Mouse (Mus musculus): ENCODE measurements at regions not wholly inside any gene's neighbourhood (a gene's known extent, or its start where the extent isn't known, plus 50 kb on each side); places are given as distances from the start of the nearest gene placed in this dataset.

DNA sequence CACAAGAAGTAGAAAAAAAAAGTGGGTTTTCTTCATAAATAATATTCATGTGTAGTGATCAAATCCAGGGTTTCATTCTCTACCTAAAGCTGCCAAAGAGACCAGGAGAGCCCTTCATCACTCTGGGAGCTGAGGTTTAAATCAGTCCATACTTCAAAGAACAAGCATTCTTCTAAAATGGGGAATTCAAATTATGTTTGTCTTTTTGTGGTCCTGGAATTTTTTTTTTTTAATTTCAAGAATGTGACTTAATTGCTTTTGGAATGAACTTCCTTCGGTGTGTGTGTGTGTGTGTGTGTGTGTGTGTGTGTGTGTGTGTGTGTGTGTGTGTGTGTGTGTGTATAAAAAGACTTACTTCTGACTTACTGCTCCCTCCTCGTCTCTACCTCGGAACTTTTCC lies 375.9 kb downstream of the Klf5 start:
- Histone ChIP-seq H3K4me2 (no peak overlapping the region), H3K27ac (no peak overlapping the region), H3K9ac (replicated peaks) (no peak overlapping the region), H3K27me3 (no peaks in the 10 kb centered on the region), H3K4me3 (replicated peaks) (no peak overlapping the region), H3K36me3 (no peaks in the 10 kb centered on the region), H3K4me1 (replicated peaks) (0 out of 2 replicates have a peak, but pooled peaks cover 5% of the 10 kb centered on the region), H3K9me3 (no peaks in the 10 kb centered on the region)
- no peak for ATAC-seq (ENCODE audit: insufficient number of reproducible peaks, insufficient read depth, low FRiP score, low TSS enrichment, low read depth)
- WGBS = 60% methylated on average over 3 of the region's 3 CpGs

DNA sequence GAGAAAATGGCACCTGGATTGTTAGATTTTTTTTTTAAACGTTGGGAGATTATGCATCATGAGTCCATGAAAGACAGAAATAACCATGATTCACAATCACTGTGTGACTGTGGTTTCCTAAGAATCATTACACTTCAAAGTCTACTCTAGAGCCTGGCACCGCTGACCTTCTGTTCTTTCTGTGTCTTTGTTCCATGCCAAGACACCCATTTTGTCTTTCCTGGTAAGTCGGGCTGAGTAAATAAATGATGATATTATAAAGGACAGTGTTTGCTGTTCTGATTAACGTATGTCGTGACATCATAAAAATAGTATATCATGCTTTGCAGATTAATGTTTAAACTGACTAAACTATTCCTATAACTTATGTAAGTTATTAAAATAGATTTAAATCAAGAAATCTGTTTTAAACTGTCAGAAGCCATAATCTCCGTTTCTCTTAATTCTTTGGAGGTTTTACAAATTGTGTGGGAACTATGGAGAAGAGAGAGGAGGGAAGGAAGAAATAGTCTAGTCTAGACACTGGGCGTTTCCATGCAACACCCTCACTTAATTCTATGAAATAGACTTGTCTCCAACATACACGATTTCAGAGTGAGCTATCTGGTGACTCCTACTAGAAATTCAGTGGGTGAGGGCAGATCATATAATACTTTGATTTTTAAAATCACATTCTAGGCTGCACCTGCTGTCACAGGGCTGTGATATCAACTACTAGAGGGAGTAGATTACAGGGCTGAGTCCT lies 388.7 kb downstream of the Klf5 start:
- Histone ChIP-seq H3K27ac (no peak overlapping the region), H3K4me3 (replicated peaks) (no peak overlapping the region), H3K36me3 (no peaks in the 10 kb centered on the region), H3K9me3 (no peaks in the 10 kb centered on the region), H3K4me1 (replicated peaks) (no peaks in the 10 kb centered on the region), H3K27me3 (no peaks in the 10 kb centered on the region), H3K9ac (replicated peaks) (no peak overlapping the region), H3K4me2 (no peak overlapping the region)
- ATAC-seq (ENCODE audit: insufficient number of reproducible peaks, insufficient read depth, low FRiP score, low TSS enrichment, low read depth) = no peak
- 86% methylated on average over 8 of the region's 8 CpGs for whole genome bisulfite sequencing

- H3K4me1 ChIP-seq (replicated peaks) = no peaks in the 10 kb centered on the region
- no peak overlapping the region for H3K4me2 ChIP-seq
- H3K27me3 ChIP-seq = no peaks in the 10 kb centered on the region
- H3K36me3 ChIP-seq = no peaks in the 10 kb centered on the region
- no peak for ATAC-seq (ENCODE audit: insufficient number of reproducible peaks, insufficient read depth, low FRiP score, low TSS enrichment, low read depth)
- no peak overlapping the region for H3K9ac ChIP-seq (replicated peaks)
- H3K4me3 ChIP-seq (replicated peaks) = no peak overlapping the region
- WGBS = 86% methylated on average over 4 of the region's 4 CpGs
- no peak overlapping the region for H3K27ac ChIP-seq
- H3K9me3 ChIP-seq = no peaks in the 10 kb centered on the region
Observed at GRCm38 (mm10) chr14:99688415-99688814, 389.9 kb downstream of the Klf5 start.

DNA sequence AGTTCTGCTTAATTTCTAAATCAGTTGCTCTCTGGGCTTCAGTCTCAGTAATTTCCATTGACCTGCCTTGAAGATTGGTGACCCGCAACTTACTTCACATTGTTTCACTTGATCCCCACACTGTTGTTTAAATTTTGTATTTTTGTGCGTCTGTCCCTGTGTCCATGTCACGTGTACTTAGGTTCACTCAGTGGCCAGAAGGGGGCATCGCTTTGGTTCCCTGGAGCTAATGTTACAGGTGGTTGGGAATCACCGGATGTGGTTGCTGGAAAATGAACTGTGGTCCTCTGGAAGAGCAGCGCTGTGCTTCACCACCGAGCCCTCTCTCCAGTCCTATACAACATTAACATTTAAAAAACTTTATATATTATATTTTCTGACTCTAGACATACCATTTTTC lies 397.8 kb downstream of the Klf5 start:
- WGBS = 87% methylated on average over 7 of the region's 7 CpGs
- no peaks in the 10 kb centered on the region for H3K27me3 ChIP-seq

GRCm38 (mm10) chr14:99699545-99699944 lies 401.1 kb downstream of the Klf5 start:
- Histone ChIP-seq H3K27me3 (no peaks in the 10 kb centered on the region), H3K9me3 (no peaks in the 10 kb centered on the region), H3K27ac (no peak overlapping the region), H3K4me2 (no peak overlapping the region), H3K36me3 (no peaks in the 10 kb centered on the region), H3K4me3 (replicated peaks) (no peak overlapping the region), H3K9ac (replicated peaks) (no peak overlapping the region), H3K4me1 (replicated peaks) (no peaks in the 10 kb centered on the region)
- no peak for ATAC-seq (ENCODE audit: insufficient number of reproducible peaks, insufficient read depth, low FRiP score, low TSS enrichment, low read depth)
- WGBS = 72% methylated on average over 2 of the region's 2 CpGs

More for the DNA sequence above, 397.8 kb downstream of the Klf5 start:
- ATAC-seq (ENCODE audit: insufficient number of reproducible peaks, insufficient read depth, low FRiP score, low TSS enrichment, low read depth) = no peak
- H3K4me2 ChIP-seq = no peak overlapping the region
- H3K36me3 ChIP-seq = no peaks in the 10 kb centered on the region
- H3K9me3 ChIP-seq = no peaks in the 10 kb centered on the region
- H3K9ac ChIP-seq (replicated peaks) = no peak overlapping the region
- H3K27ac ChIP-seq = no peak overlapping the region
- H3K4me1 ChIP-seq (replicated peaks) = no peaks in the 10 kb centered on the region
- no peak overlapping the region for H3K4me3 ChIP-seq (replicated peaks)

GRCm38 (mm10) chr14:99706004-99706403 lies 407.5 kb downstream of the Klf5 start:
- 85% methylated on average over 10 of the region's 10 CpGs for WGBS
- no peaks in the 10 kb centered on the region for H3K9me3 ChIP-seq
- no peaks in the 10 kb centered on the region for H3K4me1 ChIP-seq (replicated peaks)
- H3K9ac ChIP-seq (replicated peaks) = no peak overlapping the region
- no peak overlapping the region for H3K4me3 ChIP-seq (replicated peaks)
- ATAC-seq (ENCODE audit: insufficient number of reproducible peaks, insufficient read depth, low FRiP score, low TSS enrichment, low read depth) = no peak
- H3K27ac ChIP-seq = no peak overlapping the region
- H3K27me3 ChIP-seq = no peaks in the 10 kb centered on the region
- H3K4me2 ChIP-seq = no peak overlapping the region
- H3K36me3 ChIP-seq = no peaks in the 10 kb centered on the region

- Histone ChIP-seq H3K4me3 (replicated peaks) (no peak overlapping the region), H3K36me3 (no peaks in the 10 kb centered on the region), H3K27ac (no peak overlapping the region), H3K4me1 (replicated peaks) (peaks cover 7% of the 10 kb centered on the region), H3K9ac (replicated peaks) (no peak overlapping the region), H3K9me3 (no peaks in the 10 kb centered on the region), H3K4me2 (no peak overlapping the region), H3K27me3 (no peaks in the 10 kb centered on the region)
- WGBS = 88% methylated on average over 2 of the region's 2 CpGs
- ATAC-seq (ENCODE audit: insufficient number of reproducible peaks, insufficient read depth, low FRiP score, low TSS enrichment, low read depth) = no peak
Observed at GRCm38 (mm10) chr14:99708066-99708465, 409.6 kb downstream of the Klf5 start.

GRCm38 (mm10) chr14:99709764-99710163 lies 411.3 kb downstream of the Klf5 start:
- no peak overlapping the region for H3K9ac ChIP-seq (replicated peaks)
- no peak overlapping the region for H3K27ac ChIP-seq
- no peaks in the 10 kb centered on the region for H3K27me3 ChIP-seq
- ATAC-seq (ENCODE audit: insufficient number of reproducible peaks, insufficient read depth, low FRiP score, low TSS enrichment, low read depth) = no peak
- WGBS = 50% methylated on average over 2 of the region's 2 CpGs
- peaks cover 10% of the 10 kb centered on the region for H3K4me1 ChIP-seq (replicated peaks)
- H3K4me2 ChIP-seq = no peak overlapping the region
- no peak overlapping the region for H3K4me3 ChIP-seq (replicated peaks)
- H3K9me3 ChIP-seq = no peaks in the 10 kb centered on the region
- H3K36me3 ChIP-seq = no peaks in the 10 kb centered on the region

DNA sequence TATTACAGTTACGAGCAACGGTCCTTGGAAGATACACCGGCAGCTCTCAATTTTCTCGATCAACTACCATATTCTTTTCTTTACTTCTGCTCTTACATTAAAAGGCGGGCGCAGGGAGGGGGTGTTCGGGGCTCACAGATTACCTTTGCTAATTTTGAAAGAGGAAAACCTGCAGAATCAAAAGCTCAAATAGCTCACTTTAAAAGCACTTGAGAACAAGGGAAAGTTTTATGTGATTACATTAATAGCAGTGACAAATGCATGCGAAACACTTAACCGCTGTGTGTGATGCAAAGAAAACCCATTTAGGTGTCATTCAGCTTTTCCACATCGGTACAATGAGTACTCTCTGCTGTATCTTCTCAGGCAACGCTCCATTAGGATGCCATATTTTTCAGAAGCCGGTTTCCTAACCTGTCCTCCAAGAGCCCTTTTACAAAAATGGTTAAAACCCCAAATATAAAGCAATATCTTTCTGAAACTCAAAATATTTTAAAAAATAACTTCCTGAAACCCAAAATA lies 412.2 kb downstream of the Klf5 start:
- Histone ChIP-seq H3K4me1 (replicated peaks) (peaks cover 10% of the 10 kb centered on the region), H3K27ac (no peak overlapping the region), H3K9ac (replicated peaks) (no peak overlapping the region), H3K4me2 (no peak overlapping the region), H3K4me3 (replicated peaks) (no peak overlapping the region), H3K36me3 (no peaks in the 10 kb centered on the region), H3K27me3 (no peaks in the 10 kb centered on the region), H3K9me3 (no peaks in the 10 kb centered on the region)
- ATAC-seq (ENCODE audit: insufficient number of reproducible peaks, insufficient read depth, low FRiP score, low TSS enrichment, low read depth) = no peak
- WGBS = 83% methylated on average over 12 of the region's 12 CpGs

GRCm38 (mm10) chr14:99712624-99713023 lies 414.1 kb downstream of the Klf5 start:
- 66% methylated on average over 7 of the region's 7 CpGs for WGBS

DNA sequence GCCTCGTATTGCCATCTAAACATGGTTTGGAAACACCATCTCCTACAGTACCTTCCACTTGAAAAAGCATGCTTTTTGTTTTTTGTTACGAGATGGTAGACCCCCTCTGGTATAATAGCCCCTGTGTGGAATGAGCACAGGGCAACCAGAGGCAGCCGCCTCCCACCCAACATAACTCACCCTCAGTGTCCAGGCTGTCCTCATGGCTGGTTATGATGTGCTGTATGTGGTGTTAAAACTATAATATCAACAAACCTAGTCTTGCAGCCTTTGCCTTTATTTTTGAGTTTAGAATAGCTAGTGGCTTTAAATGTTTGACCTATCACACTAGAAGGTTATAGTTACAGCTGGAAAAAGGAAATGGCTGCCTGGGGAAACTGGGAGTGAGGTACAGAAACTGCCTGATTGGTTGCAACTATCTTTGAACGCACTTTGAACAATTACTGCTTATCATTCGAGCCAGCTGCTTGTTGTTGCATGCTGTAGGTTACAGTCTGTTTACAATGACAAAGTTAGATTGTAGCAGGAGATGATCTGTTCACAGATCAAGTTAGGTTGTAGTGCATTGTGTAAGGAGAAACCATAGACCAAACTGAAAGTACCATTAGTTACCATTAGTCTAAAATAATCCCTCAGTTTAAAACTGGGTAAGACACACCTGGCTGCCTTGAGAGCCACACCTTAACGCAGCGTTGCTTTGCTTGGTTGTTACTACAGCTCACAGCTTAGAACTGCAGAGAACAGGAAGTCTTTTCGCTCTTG lies 414.8 kb downstream of the Klf5 start:
- Histone ChIP-seq H3K4me1 (replicated peaks) (peaks cover 10% of the 10 kb centered on the region), H3K4me2 (no peak overlapping the region), H3K27ac (no peak overlapping the region), H3K9me3 (no peaks in the 10 kb centered on the region), H3K9ac (replicated peaks) (no peak overlapping the region), H3K4me3 (replicated peaks) (no peak overlapping the region), H3K36me3 (no peaks in the 10 kb centered on the region), H3K27me3 (no peaks in the 10 kb centered on the region)
- no peak for ATAC-seq (ENCODE audit: insufficient number of reproducible peaks, insufficient read depth, low FRiP score, low TSS enrichment, low read depth)
- WGBS = 86% methylated on average over 8 of the region's 8 CpGs

More at GRCm38 (mm10) chr14:99712624-99713023, 414.1 kb downstream of the Klf5 start:
- Histone ChIP-seq H3K9ac (replicated peaks) (no peak overlapping the region), H3K9me3 (no peaks in the 10 kb centered on the region), H3K27me3 (no peaks in the 10 kb centered on the region), H3K4me2 (no peak overlapping the region), H3K27ac (no peak overlapping the region), H3K4me1 (replicated peaks) (peaks cover 10% of the 10 kb centered on the region), H3K36me3 (no peaks in the 10 kb centered on the region), H3K4me3 (replicated peaks) (no peak overlapping the region)
- no peak for ATAC-seq (ENCODE audit: insufficient number of reproducible peaks, insufficient read depth, low FRiP score, low TSS enrichment, low read depth)
